ENCODE assay signal across 8 mouse cellular contexts in the genomic region with DNA sequence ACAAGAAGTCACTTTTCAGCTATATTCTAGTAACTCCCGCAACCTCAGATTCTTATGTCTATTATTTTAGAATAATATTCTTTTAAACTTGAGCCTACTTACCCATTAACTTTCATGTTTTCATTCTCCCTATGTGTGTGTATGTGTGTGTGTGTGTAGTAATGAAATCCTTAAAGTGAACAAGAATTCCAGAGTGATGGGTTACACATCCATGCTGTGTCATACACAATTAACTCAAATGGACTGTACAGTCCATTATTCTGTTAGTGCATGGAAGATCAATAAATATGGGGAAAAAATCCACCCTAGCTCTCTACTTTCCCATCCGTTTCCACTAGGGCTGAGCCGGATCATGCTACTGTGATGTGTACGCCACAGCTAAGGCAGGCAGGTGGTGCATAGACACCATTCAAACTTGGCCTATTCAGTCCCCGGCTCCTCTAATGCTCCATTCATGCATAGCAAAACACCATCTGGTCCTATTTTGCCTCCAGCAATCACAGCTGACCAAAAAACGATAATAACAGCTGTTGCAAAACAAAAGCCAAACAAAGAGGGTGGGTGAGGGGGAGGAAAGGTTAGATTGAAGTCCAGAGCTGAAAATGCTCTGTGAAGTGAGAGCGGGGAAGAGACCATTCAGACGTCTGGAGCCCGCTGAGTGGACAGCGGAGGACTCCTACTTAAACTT.
DNase-seq lines count a peak whose midpoint lies in the region; ATAC-seq lines count a peak whose summit lies in the region.

No protein-coding gene starts in this region.

- DNase-seq in gastrocnemius, postnatal 25 days: peak; percentile 12
- DNase-seq in gastrocnemius, adult 18-20 months (ENCODE audit: low spot score): no peak
- peak; percentile 82 for DNase-seq in embryo, embryonic 10 days (ENCODE audit: low spot score)
- peak; percentile 75 for DNase-seq in hindbrain, embryonic 14.5 days (ENCODE audit: low spot score)
- DNase-seq in midbrain, embryonic 11.5 days (ENCODE audit: low spot score, missing footprints): peak; percentile 97
- DNase-seq in right cerebral cortex, postnatal 4 days: no peak
- DNase-seq in left cerebral cortex, adult 8-10 months (ENCODE audit: low spot score in 2 of 2): no peak
- DNase-seq in adrenal gland, postnatal 10 days: no peak

- H3K27me3 ChIP-seq in hindbrain, embryonic 14.5 days (ENCODE audit: control insufficient read depth, insufficient read depth, low read length): no peaks in the 10 kb centered on the region
- no peaks in the 10 kb centered on the region for H3K27me3 ChIP-seq in midbrain, embryonic 11.5 days (ENCODE audit: control insufficient read depth, insufficient read depth, low read length)

- no peak overlapping the region for H3K9ac ChIP-seq in hindbrain, embryonic 14.5 days
- no peak overlapping the region for H3K9ac ChIP-seq in midbrain, embryonic 11.5 days (ENCODE audit: low read length)

- no peak overlapping the region for H3K4me2 ChIP-seq in hindbrain, embryonic 14.5 days (replicated peaks)
- no peak overlapping the region for H3K4me2 ChIP-seq in midbrain, embryonic 11.5 days

- no peaks in the 10 kb centered on the region for H3K9me3 ChIP-seq in hindbrain, embryonic 14.5 days (ENCODE audit: control insufficient read depth, low read length)
- no peaks in the 10 kb centered on the region for H3K9me3 ChIP-seq in midbrain, embryonic 11.5 days (ENCODE audit: control insufficient read depth, low read length)

- 15% methylated on average over 10 of the region's 10 CpGs for WGBS in hindbrain, embryonic 14.5 days
- WGBS in midbrain, embryonic 11.5 days: 21% methylated on average over 10 of the region's 10 CpGs

- ATAC-seq in hindbrain, embryonic 14.5 days (ENCODE audit: low FRiP score): peak; percentile 89
- ATAC-seq in midbrain, embryonic 11.5 days (ENCODE audit: low FRiP score): peak; percentile 97

- peak overlapping the region; percentile 78 for H3K27ac ChIP-seq in hindbrain, embryonic 14.5 days
- peak overlapping the region; percentile 49 for H3K27ac ChIP-seq in midbrain, embryonic 11.5 days (ENCODE audit: low read depth, low read length)

- peaks cover 38% of the 10 kb centered on the region for H3K4me1 ChIP-seq in hindbrain, embryonic 14.5 days (replicated peaks; ENCODE audit: control insufficient read depth, insufficient read depth, low read length)
- peaks cover 17% of the 10 kb centered on the region for H3K4me1 ChIP-seq in midbrain, embryonic 11.5 days (ENCODE audit: control insufficient read depth, insufficient read depth, low read length)

- H3K36me3 ChIP-seq in hindbrain, embryonic 14.5 days (replicated peaks; ENCODE audit: control insufficient read depth, insufficient read depth): peaks cover 10% of the 10 kb centered on the region
- H3K36me3 ChIP-seq in midbrain, embryonic 11.5 days (ENCODE audit: control insufficient read depth, insufficient read depth, low read length): peaks cover 5% of the 10 kb centered on the region; the same call in 1 of the 2 replicates

- H3K4me3 ChIP-seq in hindbrain, embryonic 14.5 days (replicated peaks; ENCODE audit: low read length): no peak overlapping the region
- H3K4me3 ChIP-seq in midbrain, embryonic 11.5 days (ENCODE audit: low read depth, low read length): no peak overlapping the region

Comparison
In these comparisons a context has a peak if more than half of its experiments do, and no peak if none do; other contexts are left out.
1. DNase-seq: peak in gastrocnemius, postnatal 25 days (single experiment), embryo, embryonic 10 days (single experiment), hindbrain, embryonic 14.5 days (single experiment) and midbrain, embryonic 11.5 days (single experiment); none in gastrocnemius, adult 18-20 months (single experiment), right cerebral cortex, postnatal 4 days (single experiment), left cerebral cortex, adult 8-10 months (0 of 2) and adrenal gland, postnatal 10 days (single experiment).